Mouse (Mus musculus) MEL (cell line): Measurements from ENCODE around the gene Lipc. TPM values are rescaled to one million over a fixed set of nuclear protein-coding genes. Genes with fewer than 3 reads are reported as not detected.

ENCODE experiments used
- DNase-seq: peaks from one replicate; pipeline ENCODE4 v3.0.0; 2011; ENCODE audit warnings: low read depth, low spot score
- H3K27ac ChIP-seq: 2 replicates; pipeline ENCODE4 v1.5.1; 2012; ENCODE audit warnings: low read depth, mild to moderate bottlenecking, control low read depth, low read length, moderate library complexity; ENCODE audit not compliant: control insufficient read depth
- H3K27me3 ChIP-seq, 2 experiments: fragments of 150-350 bp in 1 of 2; sonication (generic) in 1 of 2; 2 replicates each; pipeline ENCODE4 v1.6.1; 2012; ENCODE audit warnings: low read length in 2 of 2, mild to moderate bottlenecking in 2 of 2, improper control_type of control experiment in 1 of 2, moderate library complexity in 1 of 2; ENCODE audit not compliant: insufficient read depth in 2 of 2, control insufficient read depth in 1 of 2
- H3K36me3 ChIP-seq, 2 experiments: 2 replicates each; pipeline ENCODE4 v1.6.1; 2012 to 2014; ENCODE audit warnings: low read length in 2 of 2, improper control_type of control experiment in 1 of 2, inconsistent platforms in 1 of 2, mild to moderate bottlenecking in 1 of 2; ENCODE audit not compliant: insufficient read depth in 2 of 2, control insufficient read depth in 1 of 2
- H3K4me1 ChIP-seq, 2 experiments: fragments of 150-350 bp in 1 of 2; sonication (generic) in 1 of 2; 2 replicates each; pipeline ENCODE4 v1.6.1; 2012; ENCODE audit warnings: low read length in 2 of 2, improper control_type of control experiment in 1 of 2, mild to moderate bottlenecking in 1 of 2; ENCODE audit not compliant: insufficient read depth in 2 of 2, control insufficient read depth in 1 of 2
- H3K4me3 ChIP-seq, 2 experiments: fragments of 150-350 bp in 1 of 2; sonication (generic) in 1 of 2; 2 replicates each; pipeline ENCODE4 v1.5.1; 2012; ENCODE audit warnings: low read depth in 2 of 2, low read length in 2 of 2, mild to moderate bottlenecking in 2 of 2, moderate library complexity in 2 of 2, control low read depth in 1 of 2, improper control_type of control experiment in 1 of 2; ENCODE audit not compliant: control insufficient read depth in 1 of 2, insufficient read depth in 1 of 2
- H3K79me2 ChIP-seq: 2 replicates; pipeline ENCODE4 v1.6.1; 2012; ENCODE audit warnings: mild to moderate bottlenecking, low read length, moderate library complexity; ENCODE audit not compliant: control insufficient read depth, poor library complexity, insufficient read depth
- H3K9ac ChIP-seq: 2 replicates; pipeline ENCODE4 v1.6.1; 2012; ENCODE audit warnings: low read depth, mild to moderate bottlenecking, control low read depth, low read length, moderate library complexity; ENCODE audit not compliant: control insufficient read depth, poor library complexity, severe bottlenecking
- H3K9me3 ChIP-seq: fragments of 150-350 bp; sonication (generic); replicated peaks from 2 replicates; pipeline ENCODE4 v1.6.1; 2012; ENCODE audit warnings: mild to moderate bottlenecking, low read length, improper control_type of control experiment, moderate library complexity; ENCODE audit not compliant: insufficient read depth
- BHLHE40 ChIP-seq: IDR thresholded peaks from 2 replicates; pipeline ENCODE4 v1.6.1; 2012; ENCODE audit warnings: low read depth, mild to moderate bottlenecking, inconsistent platforms, low read length, improper control_type of control experiment, borderline replicate concordance
- E2F4 ChIP-seq: IDR thresholded peaks from 2 replicates; pipeline ENCODE4 v1.6.1; 2011; ENCODE audit warnings: low read depth, low read length, improper control_type of control experiment, borderline replicate concordance
- ELF1 ChIP-seq: IDR thresholded peaks from 2 replicates; pipeline ENCODE4 v1.6.1; 2014; ENCODE audit warnings: low read depth, mild to moderate bottlenecking, inconsistent platforms, low read length, improper control_type of control experiment, moderate library complexity
- EP300 ChIP-seq, 2 experiments: IDR thresholded peaks; 2 replicates each; pipeline ENCODE4 v1.6.1; 2011; ENCODE audit warnings: improper control_type of control experiment in 2 of 2, low read length in 2 of 2, low read depth in 1 of 2, mild to moderate bottlenecking in 1 of 2
- ETS1 ChIP-seq: IDR thresholded peaks from 2 replicates; pipeline ENCODE4 v1.6.1; 2012; ENCODE audit warnings: low read depth, mild to moderate bottlenecking, inconsistent platforms, low read length, improper control_type of control experiment, moderate library complexity
- GABPA ChIP-seq: IDR thresholded peaks from 2 replicates; pipeline ENCODE4 v1.6.1; 2012; ENCODE audit warnings: low read depth, mild to moderate bottlenecking, inconsistent platforms, low read length, improper control_type of control experiment, moderate library complexity
- HCFC1 ChIP-seq: IDR thresholded peaks from 2 replicates; pipeline ENCODE4 v1.6.1; 2012; ENCODE audit warnings: low read depth, mild to moderate bottlenecking, inconsistent platforms, low read length, improper control_type of control experiment, moderate library complexity
- MAFK ChIP-seq: IDR thresholded peaks from 2 replicates; pipeline ENCODE4 v1.6.1; 2011; ENCODE audit warnings: low read depth, mild to moderate bottlenecking, low read length, improper control_type of control experiment, borderline replicate concordance
- MAX ChIP-seq: IDR thresholded peaks from 2 replicates; pipeline ENCODE4 v1.6.1; 2011; ENCODE audit warnings: low read length, improper control_type of control experiment
- MAZ ChIP-seq: IDR thresholded peaks from 2 replicates; pipeline ENCODE4 v1.6.1; 2012; ENCODE audit warnings: low read depth, mild to moderate bottlenecking, inconsistent platforms, low read length, improper control_type of control experiment
- NRF1 ChIP-seq: IDR thresholded peaks from 2 replicates; pipeline ENCODE4 v1.6.1; 2014; ENCODE audit warnings: low read depth, mild to moderate bottlenecking, inconsistent platforms, low read length, improper control_type of control experiment, moderate library complexity; ENCODE audit not compliant: poor library complexity, insufficient read depth, severe bottlenecking
- POLR2AphosphoS2 ChIP-seq: IDR thresholded peaks from 2 replicates; pipeline ENCODE4 v1.6.1; 2011; ENCODE audit warnings: low read length, improper control_type of control experiment
- RCOR1 ChIP-seq: IDR thresholded peaks from 2 replicates; pipeline ENCODE4 v1.6.1; 2012; ENCODE audit warnings: low read depth, mild to moderate bottlenecking, inconsistent platforms, low read length, improper control_type of control experiment
- SIN3A ChIP-seq: IDR thresholded peaks from 2 replicates; pipeline ENCODE4 v1.6.1; 2012; ENCODE audit warnings: low read length, improper control_type of control experiment, inconsistent platforms
- SMC3 ChIP-seq: IDR thresholded peaks from 2 replicates; pipeline ENCODE4 v1.6.1; 2011; ENCODE audit warnings: low read depth, low read length, improper control_type of control experiment
- TAL1 ChIP-seq: IDR thresholded peaks from 2 replicates; pipeline ENCODE4 v1.6.1; 2012; ENCODE audit warnings: mild to moderate bottlenecking, inconsistent platforms, low read length, moderate library complexity, mixed read lengths
- UBTF ChIP-seq: IDR thresholded peaks from 2 replicates; pipeline ENCODE4 v1.6.1; 2012; ENCODE audit warnings: low read depth, mild to moderate bottlenecking, inconsistent platforms, low read length, improper control_type of control experiment, moderate library complexity, borderline replicate concordance; ENCODE audit not compliant: insufficient read depth
- USF2 ChIP-seq, 2 experiments: IDR thresholded peaks; 2 replicates each; pipeline ENCODE4 v1.6.1; 2011 to 2012; ENCODE audit warnings: improper control_type of control experiment in 2 of 2, low read length in 2 of 2, borderline replicate concordance in 1 of 2, inconsistent platforms in 1 of 2, low read depth in 1 of 2, mild to moderate bottlenecking in 1 of 2; ENCODE audit not compliant: insufficient read depth in 1 of 2
- ZKSCAN1 ChIP-seq: IDR thresholded peaks from 2 replicates; pipeline ENCODE4 v1.6.1; 2012; ENCODE audit warnings: low read depth, mild to moderate bottlenecking, inconsistent platforms, low read length, improper control_type of control experiment, moderate library complexity
- ZNF384 ChIP-seq: IDR thresholded peaks from 2 replicates; pipeline ENCODE4 v1.6.1; 2012; ENCODE audit warnings: low read depth, mild to moderate bottlenecking, inconsistent platforms, low read length, improper control_type of control experiment
- polyA plus RNA-seq, 2 experiments: library from polyadenylated mRNA; stranded (reverse) in 1 of 2; unstranded in 1 of 2; fragments of >175 nt in 1 of 2; fragments of >200 nt in 1 of 2; gene quantifications; 2 replicates each; pipeline versions ENCODE4 v1.2.1 to v1.2.4; 2012; ENCODE audit warnings: low replicate concordance in 2 of 2, low read depth in 1 of 2; ENCODE audit not compliant: insufficient read length in 2 of 2, insufficient read depth in 1 of 2, missing spikeins in 1 of 2
- total RNA-seq: library from RNA; depleted of rRNA; stranded (reverse); fragments of 300-350 nt; gene quantifications from 2 replicates; pipeline ENCODE4 v1.2.3, GENCODE M21; 2012

Lipc gene
- total and polyA plus RNA-seq, 3 experiments = 0.07 TPM; not detected in 2

- TF ChIP-seq SIN3A = no peak
- TF ChIP-seq GABPA = no peak
- no peak for TF ChIP-seq ELF1
- TF ChIP-seq SMC3 = no peak
- TF ChIP-seq ZNF384 = no peak
- no peak for TF ChIP-seq USF2 (IDR thresholded peaks at IDR 0.05; ENCODE audit: borderline replicate concordance in 1 of 2, insufficient read depth in 1 of 2, low read depth in 1 of 2, low read length in 2 of 2)
- no peak for TF ChIP-seq TAL1
- TF ChIP-seq HCFC1 = no peak
- TF ChIP-seq MAZ = no peak
- TF ChIP-seq ETS1 = no peak
- TF ChIP-seq BHLHE40 = no peak
- no peak for TF ChIP-seq RCOR1
- no peak for TF ChIP-seq MAFK
- TF ChIP-seq EP300 (IDR thresholded peaks at IDR 0.05; ENCODE audit: low read depth in 1 of 2, low read length in 2 of 2) = no peak
- TF ChIP-seq MAX = no peak
- TF ChIP-seq E2F4 = no peak
- no peak for TF ChIP-seq UBTF
- no peak for TF ChIP-seq POLR2AphosphoS2
- Histone ChIP-seq H3K27me3 (peaks cover 2 to 3% of the 10 kb centered on the region in 2 experiments; a peak in 2 of 4 replicates), H3K36me3 (no peaks in the 10 kb centered on the region), H3K9me3 (no peaks in the 10 kb centered on the region), H3K27ac (no peak overlapping the region), H3K79me2 (no peaks in the 10 kb centered on the region), H3K4me1 (no peaks in the 10 kb centered on the region), H3K9ac (no peak overlapping the region), H3K4me3 (no peak overlapping the region)
- no peak for DNase-seq
These were observed 88.0 kb downstream of the Lipc start for GRCm38 (mm10) chr9:70864039-70864438.

GRCm38 (mm10) chr9:70863299-70863698 lies 88.7 kb downstream of the Lipc start:
- Histone ChIP-seq H3K27ac (no peak overlapping the region), H3K27me3 (peaks cover under 1 to 2% of the 10 kb centered on the region in 2 experiments; a peak in 2 of 4 replicates)

More at GRCm38 (mm10) chr9:70863299-70863698, 88.7 kb downstream of the Lipc start:
- H3K4me3 ChIP-seq = no peak overlapping the region
- no peaks in the 10 kb centered on the region for H3K79me2 ChIP-seq
- no peaks in the 10 kb centered on the region for H3K9me3 ChIP-seq
- no peak for DNase-seq
- no peaks in the 10 kb centered on the region for H3K36me3 ChIP-seq
- TF ChIP-seq ZKSCAN1 (no peak), NRF1 (no peak)
- H3K4me1 ChIP-seq = no peaks in the 10 kb centered on the region
- H3K9ac ChIP-seq = no peak overlapping the region
